ENCODE assay signal across 23 mouse cellular contexts in genomic region chr14:75769334-75769733, GRCm38 (mm10). TPM values are rescaled to one million over a fixed set of nuclear protein-coding genes. Genes with fewer than 3 reads are reported as not detected.
A peak's percentile ranks its signal among the peaks of the same experiment; 100 is the strongest.
DNase-seq lines count a peak whose midpoint lies in the region; ATAC-seq lines count a peak whose summit lies in the region.
"Had no signal": no experiment of that assay in that cellular context is flagged by ENCODE, and none has a peak within 500 bp of the region (broad histone marks: within the 10 kb centered on the region; RNA-seq: fewer than 3 reads in every experiment).

No protein-coding gene starts in this region.

- ATAC-seq in CD4-positive, CD25-positive, alpha-beta regulatory T cell, adult 4 months = peak; percentile 86
- peak; percentile 92 for ATAC-seq in activated CD4-positive, CD25-positive, alpha-beta regulatory T cell, adult 4 months
- ATAC-seq in neutrophil, adult 5-6 weeks (ENCODE audit: extremely low read depth, insufficient number of reproducible peaks, low FRiP score, poor library complexity, severe bottlenecking) = peak; percentile 35; the same call in 1 of the 2 replicates
- ATAC-seq: forebrain, embryonic 13.5 days; intestine, embryonic 15.5 days; liver, postnatal 0 days; lung, postnatal 0 days; Patski had no signal

- peak; percentile 36 to 48 for DNase-seq in thymus, postnatal 36 days
- no peak for DNase-seq in layer of hippocampus, adult 8-10 months (ENCODE audit: low spot score in 2 of 2)
- no peak for DNase-seq in left cerebral cortex, adult 9 months (ENCODE audit: low spot score in 2 of 2)
- DNase-seq in B cell, adult 2 months = no peak
- DNase-seq: adrenal gland, postnatal 25 days; cerebellum, adult 8-10 months; cerebellum, postnatal 36 days; embryo, embryonic 11 days; gastrocnemius, adult 2 months; heart, postnatal 4 days; kidney, adult 9 months; kidney, postnatal 4 days; liver; liver, postnatal 0 days; right cerebral cortex, postnatal 25 days; spleen, adult 18-20 months had no signal

RNA-seq across cellular contexts. Expression of gene Cog3, which starts 15.0 kb away (rescaled TPM):
- 10 to 100 TPM in 1 of 2 experiments, 1 to 10 TPM in 1; 9.4 to 11.3 TPM for polyA plus RNA-seq in CD4-positive, CD25-positive, alpha-beta regulatory T cell, adult 4 months (2017; shearing (Covaris generic))
- polyA plus RNA-seq in activated CD4-positive, CD25-positive, alpha-beta regulatory T cell, adult 4 months (2017; shearing (Covaris generic)) = 1 to 10 TPM; 6.5 to 8.0 TPM
- 41.1 and 41.4 TPM in 2 replicates for total RNA-seq in neutrophil, adult 5-6 weeks (2017)
- 10 to 100 TPM; 25.6 to 29.1 (median 27.2) TPM for total RNA-seq in layer of hippocampus, adult 8-10 months (2022)

RNA-seq across cellular contexts. Expression of gene Slc25a30, which starts 17.5 kb away (rescaled TPM):
- 10 to 100 TPM; 20.6 to 24.5 TPM for polyA plus RNA-seq in CD4-positive, CD25-positive, alpha-beta regulatory T cell, adult 4 months (2017; shearing (Covaris generic))
- polyA plus RNA-seq in activated CD4-positive, CD25-positive, alpha-beta regulatory T cell, adult 4 months (2017; shearing (Covaris generic)) = 10 to 100 TPM; 19.4 to 22.7 TPM
- 46.4 and 50.7 TPM in 2 replicates for total RNA-seq in neutrophil, adult 5-6 weeks (2017)
- 10 to 100 TPM; 13.0 to 15.3 (median 14.3) TPM for total RNA-seq in layer of hippocampus, adult 8-10 months (2022)

Comparison
In these comparisons a context has a peak if more than half of its experiments do, and no peak if none do; other contexts are left out.
1. ATAC-seq: peak in every context shown above with its lines; median percentile 92 in activated CD4-positive, CD25-positive, alpha-beta regulatory T cell, adult 4 months; 86 in CD4-positive, CD25-positive, alpha-beta regulatory T cell, adult 4 months; 35 in neutrophil, adult 5-6 weeks.
2. DNase-seq: peak in thymus, postnatal 36 days (2 of 2); none in layer of hippocampus, adult 8-10 months (0 of 2), left cerebral cortex, adult 9 months (0 of 2) and B cell, adult 2 months (0 of 2).